Mouse (Mus musculus): ENCODE measurements around the gene Exoc8. TPM values are rescaled to one million over a fixed set of nuclear protein-coding genes. Genes with fewer than 3 reads are reported as not detected.

The Exoc8 gene
- polyA plus RNA-seq, 1 experiment from 2014 or later, result 8.1 TPM

- no peak overlapping the region for H3K9ac ChIP-seq (replicated peaks; ENCODE audit: low read length)
- no peak for ATAC-seq (ENCODE audit: low FRiP score, low TSS enrichment)
- H3K4me2 ChIP-seq (replicated peaks; ENCODE audit: low read depth, low read length), result no peak overlapping the region
- H3K27ac ChIP-seq (ENCODE audit: low read length), result no peak overlapping the region
- H3K27me3 ChIP-seq (ENCODE audit: insufficient read depth, low read length), result no peaks in the 10 kb centered on the region
- H3K9me3 ChIP-seq (ENCODE audit: low read length), result no peaks in the 10 kb centered on the region
- no peaks in the 10 kb centered on the region for H3K4me1 ChIP-seq (ENCODE audit: insufficient read depth, low read length)
- no peak overlapping the region for H3K4me3 ChIP-seq (ENCODE audit: low read length)
- peaks cover 88% of the 10 kb centered on the region for H3K36me3 ChIP-seq (ENCODE audit: insufficient read depth, low read length)
- 80% methylated on average over 10 of the region's 10 CpGs for WGBS
Observed at GRCm38 (mm10) chr8:124878946-124879526, 18.5 kb downstream of the Exoc8 start.

GRCm38 (mm10) chr8:124878141-124878540 lies 19.4 kb downstream of the Exoc8 start:
- H3K36me3 ChIP-seq (ENCODE audit: insufficient read depth, low read length), result peaks cover 86% of the 10 kb centered on the region
- H3K27me3 ChIP-seq (ENCODE audit: insufficient read depth, low read length), result no peaks in the 10 kb centered on the region
- H3K9me3 ChIP-seq (ENCODE audit: low read length), result no peaks in the 10 kb centered on the region
- 85% methylated on average over 5 of the region's 5 CpGs for WGBS
- no peak overlapping the region for H3K9ac ChIP-seq (replicated peaks; ENCODE audit: low read length)
- H3K4me3 ChIP-seq (ENCODE audit: low read length), result no peak overlapping the region
- no peak overlapping the region for H3K27ac ChIP-seq (ENCODE audit: low read length)
- no peak for ATAC-seq (ENCODE audit: low FRiP score, low TSS enrichment)
- no peaks in the 10 kb centered on the region for H3K4me1 ChIP-seq (ENCODE audit: insufficient read depth, low read length)
- H3K4me2 ChIP-seq (replicated peaks; ENCODE audit: low read depth, low read length), result no peak overlapping the region

GRCm38 (mm10) chr8:124872690-124873089 lies 24.8 kb downstream of the Exoc8 start:
- WGBS, result 89% methylated on average over 5 of the region's 5 CpGs
- H3K4me1 ChIP-seq (ENCODE audit: insufficient read depth, low read length), result no peaks in the 10 kb centered on the region
- H3K9me3 ChIP-seq (ENCODE audit: low read length), result no peaks in the 10 kb centered on the region
- H3K4me3 ChIP-seq (ENCODE audit: low read length), result no peak overlapping the region
- H3K9ac ChIP-seq (replicated peaks; ENCODE audit: low read length), result no peak overlapping the region
- ATAC-seq (ENCODE audit: low FRiP score, low TSS enrichment), result no peak
- no peak overlapping the region for H3K27ac ChIP-seq (ENCODE audit: low read length)
- no peak overlapping the region for H3K4me2 ChIP-seq (replicated peaks; ENCODE audit: low read depth, low read length)
- no peaks in the 10 kb centered on the region for H3K27me3 ChIP-seq (ENCODE audit: insufficient read depth, low read length)
- H3K36me3 ChIP-seq (ENCODE audit: insufficient read depth, low read length), result peaks cover 55% of the 10 kb centered on the region

GRCm38 (mm10) chr8:124872081-124872480 lies 25.4 kb downstream of the Exoc8 start:
- H3K9ac ChIP-seq (replicated peaks; ENCODE audit: low read length), result no peak overlapping the region
- no peak overlapping the region for H3K27ac ChIP-seq (ENCODE audit: low read length)
- no peak overlapping the region for H3K4me2 ChIP-seq (replicated peaks; ENCODE audit: low read depth, low read length)
- H3K36me3 ChIP-seq (ENCODE audit: insufficient read depth, low read length), result peaks cover 49% of the 10 kb centered on the region
- no peaks in the 10 kb centered on the region for H3K4me1 ChIP-seq (ENCODE audit: insufficient read depth, low read length)
- no peak overlapping the region for H3K4me3 ChIP-seq (ENCODE audit: low read length)
- no peak for ATAC-seq (ENCODE audit: low FRiP score, low TSS enrichment)
- H3K9me3 ChIP-seq (ENCODE audit: low read length), result no peaks in the 10 kb centered on the region
- H3K27me3 ChIP-seq (ENCODE audit: insufficient read depth, low read length), result no peaks in the 10 kb centered on the region
- 97% methylated on average over 7 of the region's 7 CpGs for WGBS

- Histone ChIP-seq H3K4me1 (ENCODE audit: insufficient read depth, low read length) (no peaks in the 10 kb centered on the region), H3K4me3 (ENCODE audit: low read length) (no peak overlapping the region), H3K36me3 (ENCODE audit: insufficient read depth, low read length) (peaks cover 43% of the 10 kb centered on the region), H3K27me3 (ENCODE audit: insufficient read depth, low read length) (no peaks in the 10 kb centered on the region), H3K27ac (ENCODE audit: low read length) (no peak overlapping the region), H3K9me3 (ENCODE audit: low read length) (no peaks in the 10 kb centered on the region), H3K9ac (replicated peaks; ENCODE audit: low read length) (no peak overlapping the region), H3K4me2 (replicated peaks; ENCODE audit: low read depth, low read length) (no peak overlapping the region)
- ATAC-seq (ENCODE audit: low FRiP score, low TSS enrichment), result no peak
- 95% methylated on average over 7 of the region's 7 CpGs for WGBS
Observed at GRCm38 (mm10) chr8:124871474-124871873, 26.0 kb downstream of the Exoc8 start.

GRCm38 (mm10) chr8:124869708-124870107 lies 27.8 kb downstream of the Exoc8 start:
- WGBS, result 41% methylated on average over 6 of the region's 6 CpGs

GRCm38 (mm10) chr8:124867126-124867525 lies 30.4 kb downstream of the Exoc8 start:
- Histone ChIP-seq H3K36me3 (ENCODE audit: insufficient read depth, low read length) (peaks cover 11% of the 10 kb centered on the region), H3K27ac (ENCODE audit: low read length) (no peak overlapping the region), H3K9ac (replicated peaks; ENCODE audit: low read length) (no peak overlapping the region), H3K4me2 (replicated peaks; ENCODE audit: low read depth, low read length) (no peak overlapping the region), H3K4me1 (ENCODE audit: insufficient read depth, low read length) (peaks cover 6% of the 10 kb centered on the region), H3K27me3 (ENCODE audit: insufficient read depth, low read length) (no peaks in the 10 kb centered on the region), H3K4me3 (ENCODE audit: low read length) (no peak overlapping the region), H3K9me3 (ENCODE audit: low read length) (no peaks in the 10 kb centered on the region)
- 35% methylated on average over 2 of the region's 2 CpGs for WGBS
- ATAC-seq (ENCODE audit: low FRiP score, low TSS enrichment), result no peak

More at GRCm38 (mm10) chr8:124869708-124870107, 27.8 kb downstream of the Exoc8 start:
- Histone ChIP-seq H3K4me2 (replicated peaks; ENCODE audit: low read depth, low read length) (no peak overlapping the region), H3K4me1 (ENCODE audit: insufficient read depth, low read length) (no peaks in the 10 kb centered on the region), H3K36me3 (ENCODE audit: insufficient read depth, low read length) (peaks cover 31% of the 10 kb centered on the region), H3K4me3 (ENCODE audit: low read length) (no peak overlapping the region), H3K27me3 (ENCODE audit: insufficient read depth, low read length) (no peaks in the 10 kb centered on the region), H3K9me3 (ENCODE audit: low read length) (no peaks in the 10 kb centered on the region), H3K9ac (replicated peaks; ENCODE audit: low read length) (no peak overlapping the region), H3K27ac (ENCODE audit: low read length) (no peak overlapping the region)
- no peak for ATAC-seq (ENCODE audit: low FRiP score, low TSS enrichment)

GRCm38 (mm10) chr8:124866669-124867068 lies 30.8 kb downstream of the Exoc8 start:
- H3K27ac ChIP-seq (ENCODE audit: low read length), result no peak overlapping the region
- no peak overlapping the region for H3K4me2 ChIP-seq (replicated peaks; ENCODE audit: low read depth, low read length)
- WGBS, result 78% methylated on average over 3 of the region's 3 CpGs
- peaks cover 7% of the 10 kb centered on the region for H3K36me3 ChIP-seq (ENCODE audit: insufficient read depth, low read length)
- no peaks in the 10 kb centered on the region for H3K9me3 ChIP-seq (ENCODE audit: low read length)
- no peak overlapping the region for H3K4me3 ChIP-seq (ENCODE audit: low read length)
- peaks cover 6% of the 10 kb centered on the region for H3K4me1 ChIP-seq (ENCODE audit: insufficient read depth, low read length)
- H3K27me3 ChIP-seq (ENCODE audit: insufficient read depth, low read length), result no peaks in the 10 kb centered on the region
- no peak for ATAC-seq (ENCODE audit: low FRiP score, low TSS enrichment)
- no peak overlapping the region for H3K9ac ChIP-seq (replicated peaks; ENCODE audit: low read length)

GRCm38 (mm10) chr8:124863729-124864128 lies 33.8 kb downstream of the Exoc8 start:
- Histone ChIP-seq H3K4me1 (ENCODE audit: insufficient read depth, low read length) (peaks cover 6% of the 10 kb centered on the region), H3K27ac (ENCODE audit: low read length) (peak overlapping the region; percentile 95), H3K4me2 (replicated peaks; ENCODE audit: low read depth, low read length) (peak overlapping the region; percentile 82), H3K27me3 (ENCODE audit: insufficient read depth, low read length) (no peaks in the 10 kb centered on the region), H3K4me3 (ENCODE audit: low read length) (peak overlapping the region; percentile 89), H3K9ac (replicated peaks; ENCODE audit: low read length) (peak overlapping the region; percentile 98), H3K36me3 (ENCODE audit: insufficient read depth, low read length) (peaks cover 17% of the 10 kb centered on the region), H3K9me3 (ENCODE audit: low read length) (no peaks in the 10 kb centered on the region)
- ATAC-seq (ENCODE audit: low FRiP score, low TSS enrichment), result no peak
- 15% methylated on average over 8 of the region's 8 CpGs for WGBS

GRCm38 (mm10) chr8:124863163-124863677 lies 34.3 kb downstream of the Exoc8 start:
- Histone ChIP-seq H3K4me1 (ENCODE audit: insufficient read depth, low read length) (peaks cover 6% of the 10 kb centered on the region), H3K4me3 (ENCODE audit: low read length) (peak overlapping the region; percentile 89), H3K27ac (ENCODE audit: low read length) (peak overlapping the region; percentile 95), H3K9me3 (ENCODE audit: low read length) (no peaks in the 10 kb centered on the region), H3K36me3 (ENCODE audit: insufficient read depth, low read length) (peaks cover 22% of the 10 kb centered on the region), H3K27me3 (ENCODE audit: insufficient read depth, low read length) (no peaks in the 10 kb centered on the region), H3K4me2 (replicated peaks; ENCODE audit: low read depth, low read length) (peak overlapping the region; percentile 82), H3K9ac (replicated peaks; ENCODE audit: low read length) (peak overlapping the region; percentile 98)
- ATAC-seq (ENCODE audit: low FRiP score, low TSS enrichment), result peak; percentile 87
- under 1% methylated on average over 33 of the region's 33 CpGs for WGBS

Data from kidney, embryonic 16.5 days (tissue).